Mouse (Mus musculus) embryonic facial prominence, embryonic 12.5 days (tissue): ENCODE measurements around the gene Emb. TPM values are rescaled to one million over a fixed set of nuclear protein-coding genes. Genes with fewer than 3 reads are reported as not detected.
"Not testable (repeated sequence)": the region's sequence is repeated elsewhere in the genome, so short reads cannot be mapped to it uniquely, and the experiment has no call there.

Source experiments
- ATAC-seq: fragments of 200-750 bp; cut with Nextera tagmentation; 2 replicates; pipeline ENCODE4 v1.8.0; 2017; ENCODE audit not compliant: insufficient number of reproducible peaks, insufficient read depth, low FRiP score, low TSS enrichment
- H3K27ac ChIP-seq: fragments of 300-500 bp; sonication (generic); 2 replicates; pipeline ENCODE4 v1.5.1; 2016; ENCODE audit warnings: mild to moderate bottlenecking
- H3K27me3 ChIP-seq: fragments of 300-500 bp; sonication (generic); 2 replicates; pipeline ENCODE4 v1.6.1; 2016; ENCODE audit warnings: mild to moderate bottlenecking, moderate library complexity
- H3K36me3 ChIP-seq: fragments of 300-500 bp; sonication (generic); 2 replicates; pipeline ENCODE4 v1.6.1; 2016; ENCODE audit warnings: mild to moderate bottlenecking
- H3K4me1 ChIP-seq: fragments of 300-500 bp; sonication (generic); 2 replicates; pipeline ENCODE4 v1.6.1; 2016
- H3K4me2 ChIP-seq: fragments of 300-500 bp; sonication (generic); replicated peaks from 2 replicates; pipeline ENCODE4 v1.6.1; 2016; ENCODE audit warnings: mild to moderate bottlenecking, moderate library complexity
- H3K4me3 ChIP-seq: fragments of 300-500 bp; sonication (generic); 2 replicates; pipeline ENCODE4 v1.5.1; 2016; ENCODE audit warnings: mild to moderate bottlenecking
- H3K9ac ChIP-seq: fragments of 300-500 bp; sonication (generic); 2 replicates; pipeline ENCODE4 v1.6.1; 2016; ENCODE audit warnings: mild to moderate bottlenecking, moderate library complexity
- H3K9me3 ChIP-seq: fragments of 300-500 bp; sonication (generic); 2 replicates; pipeline ENCODE4 v1.6.1; 2016; ENCODE audit warnings: mild to moderate bottlenecking, moderate library complexity
- WGBS: fragments of 180-500 bp; shearing (Covaris S2); methylation state at CpG from one replicate; pipeline ENCODE4 v1.1.7; 2016; 5-methylcytosine and 5-hydroxymethylcytosine counted together
- polyA plus RNA-seq: library from polyadenylated mRNA; unstranded; fragments of >200 nt; fragmentation: Nextera tagmentation; extraction: Ambion mirVana; gene quantifications from 2 replicates; pipeline ENCODE4 v1.2.1, GENCODE M21; 2016

Gene Emb
- polyA plus RNA-seq, result 28.9 and 32.8 TPM in 2 replicates

DNA sequence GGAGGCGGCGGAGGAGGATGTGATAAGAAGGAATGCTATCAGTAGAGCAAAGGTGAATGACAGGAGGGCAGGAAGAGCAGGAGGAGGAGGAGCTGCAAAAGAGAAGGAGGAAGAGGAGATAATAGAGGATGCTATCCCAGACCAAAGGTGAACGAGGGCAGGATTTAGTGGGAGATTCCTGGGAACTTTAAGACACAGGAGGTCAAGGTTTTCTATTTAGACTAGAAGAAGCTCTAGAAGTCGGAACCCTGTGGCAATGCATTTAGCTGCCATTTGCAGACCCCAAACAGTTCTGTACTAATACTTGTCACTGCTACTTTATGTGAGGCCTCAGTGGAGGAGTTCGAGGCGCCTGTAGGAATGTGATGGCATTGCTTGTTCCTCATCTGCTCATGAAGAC lies at the start of gene Emb:
Emb (plus strand) TSS at position 301 of the 400 bp plus-strand sequence.
- no peak for ATAC-seq
- WGBS, result 80% methylated on average over 6 of the region's 6 CpGs
- no peak within 1 kb of the TSS for H3K4me2 ChIP-seq

DNA sequence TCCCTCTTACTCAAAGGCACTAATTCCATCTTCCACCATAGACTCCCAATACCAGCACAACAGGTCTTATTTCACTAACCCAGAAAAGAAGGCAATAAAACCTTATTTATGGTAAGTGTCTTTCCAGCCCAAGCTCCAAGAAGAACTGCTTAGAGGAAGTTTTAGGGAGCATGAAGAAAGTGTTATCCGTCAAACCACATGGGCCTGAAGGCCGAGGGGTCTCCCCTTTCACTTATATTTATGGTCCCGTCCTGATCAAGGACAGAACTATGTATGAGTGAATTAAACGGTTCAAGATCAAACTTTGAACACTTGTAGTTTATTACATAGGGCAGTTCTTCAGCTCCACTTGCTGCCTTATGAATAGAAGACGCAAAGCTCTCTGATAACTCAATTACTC lies 44.4 kb upstream of the Emb start:
- Histone ChIP-seq H3K4me2 (no peak overlapping the region), H3K27me3 (no peaks in the 10 kb centered on the region), H3K4me3 (no peak overlapping the region), H3K36me3 (no peaks in the 10 kb centered on the region), H3K27ac (no peak overlapping the region), H3K9me3 (no peaks in the 10 kb centered on the region), H3K4me1 (no peaks in the 10 kb centered on the region), H3K9ac (no peak overlapping the region)
- 86% methylated on average over 5 of the region's 5 CpGs for WGBS
- no peak for ATAC-seq

More for the DNA sequence above, at the start of gene Emb:
- Histone ChIP-seq H3K9ac (no peak within 1 kb of the TSS), H3K27ac (no peak within 1 kb of the TSS), H3K4me3 (no peak within 1 kb of the TSS), H3K9me3 (no peaks in the 10 kb centered on the region), H3K4me1 (peaks cover 6% of the 10 kb centered on the region; the same call in 1 of the 2 replicates), H3K36me3 (no peaks in the 10 kb centered on the region), H3K27me3 (no peaks in the 10 kb centered on the region)

DNA sequence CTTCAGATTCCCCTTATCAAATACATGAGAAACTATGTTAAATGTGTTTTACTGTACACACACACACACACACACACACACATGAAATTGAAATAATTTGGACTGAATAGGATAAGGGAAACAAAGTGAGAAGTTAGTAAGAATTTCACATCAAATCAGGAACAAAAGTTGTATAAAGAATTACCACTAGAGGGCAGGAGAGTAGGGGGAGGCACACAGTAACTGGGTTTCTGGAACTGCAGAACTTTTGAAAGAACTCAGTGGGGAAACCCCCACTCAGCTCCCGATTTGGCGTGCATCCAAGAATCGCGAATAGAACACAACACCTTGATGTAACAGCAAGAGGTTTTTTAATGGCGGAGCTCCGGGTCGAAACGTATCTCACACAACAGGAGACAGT lies 43.3 kb upstream of the Emb start:
- no peaks in the 10 kb centered on the region for H3K4me1 ChIP-seq
- no peaks in the 10 kb centered on the region for H3K36me3 ChIP-seq
- no peak overlapping the region for H3K27ac ChIP-seq
- H3K4me3 ChIP-seq, result no peak overlapping the region
- H3K9me3 ChIP-seq, result no peaks in the 10 kb centered on the region
- H3K27me3 ChIP-seq, result no peaks in the 10 kb centered on the region
- H3K4me2 ChIP-seq, result no peak overlapping the region
- H3K9ac ChIP-seq, result no peak overlapping the region
- ATAC-seq, result no peak
- WGBS, result 85% methylated on average over 8 of the region's 8 CpGs

DNA sequence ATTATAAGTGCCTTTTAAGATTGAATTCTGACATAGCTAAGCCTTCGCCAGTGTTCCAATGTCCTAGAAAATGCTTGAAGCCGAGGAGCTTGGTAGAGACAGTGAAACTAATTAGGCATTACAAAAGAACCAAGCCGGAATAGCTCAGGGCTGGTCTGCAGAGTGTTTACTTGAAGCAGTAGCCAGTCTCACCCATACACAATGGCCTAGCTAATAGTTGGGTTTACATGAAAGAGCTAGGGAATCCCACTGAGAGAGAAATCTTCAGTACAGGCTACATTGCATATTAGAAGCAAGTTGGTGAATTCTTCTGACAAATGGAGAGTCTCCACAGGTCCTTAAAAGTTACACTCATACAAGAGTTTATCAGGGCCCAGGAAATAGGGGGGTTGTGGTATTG lies 27.4 kb upstream of the Emb start:
- H3K9ac ChIP-seq, H3K4me3 ChIP-seq, ATAC-seq, H3K4me1 ChIP-seq, H3K27ac ChIP-seq, H3K9me3 ChIP-seq, H3K4me2 ChIP-seq, H3K36me3 ChIP-seq, H3K27me3 ChIP-seq: not testable (repeated sequence)
- WGBS, result 74% methylated on average over 3 of the region's 3 CpGs

DNA sequence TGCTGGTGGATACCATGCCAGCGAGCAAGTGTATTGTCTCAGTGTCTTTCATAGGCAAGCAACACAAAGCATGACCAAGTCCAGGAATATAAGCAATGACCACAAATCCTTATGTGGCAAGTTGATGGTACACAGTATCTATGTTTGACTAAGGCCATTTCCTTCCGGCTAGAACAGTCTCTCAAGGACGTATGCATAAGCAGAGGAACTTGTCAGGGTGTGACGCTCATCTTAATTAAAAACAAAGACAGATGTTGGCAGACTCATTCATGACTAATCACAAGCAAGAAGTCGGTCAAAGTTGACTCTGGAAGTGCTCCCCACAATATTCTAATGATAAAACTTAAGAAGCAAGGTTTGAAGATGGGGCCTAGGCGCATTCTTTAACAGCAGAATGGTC lies 25.0 kb upstream of the Emb start:
- Histone ChIP-seq H3K4me3 (no peak overlapping the region), H3K9me3 (0 out of 2 replicates have a peak, but pooled peaks cover 3% of the 10 kb centered on the region), H3K27me3 (no peaks in the 10 kb centered on the region), H3K9ac (no peak overlapping the region), H3K36me3 (no peaks in the 10 kb centered on the region), H3K27ac (no peak overlapping the region), H3K4me2 (no peak overlapping the region), H3K4me1 (no peaks in the 10 kb centered on the region)
- WGBS, result 79% methylated on average over 6 of the region's 6 CpGs
- no peak for ATAC-seq

DNA sequence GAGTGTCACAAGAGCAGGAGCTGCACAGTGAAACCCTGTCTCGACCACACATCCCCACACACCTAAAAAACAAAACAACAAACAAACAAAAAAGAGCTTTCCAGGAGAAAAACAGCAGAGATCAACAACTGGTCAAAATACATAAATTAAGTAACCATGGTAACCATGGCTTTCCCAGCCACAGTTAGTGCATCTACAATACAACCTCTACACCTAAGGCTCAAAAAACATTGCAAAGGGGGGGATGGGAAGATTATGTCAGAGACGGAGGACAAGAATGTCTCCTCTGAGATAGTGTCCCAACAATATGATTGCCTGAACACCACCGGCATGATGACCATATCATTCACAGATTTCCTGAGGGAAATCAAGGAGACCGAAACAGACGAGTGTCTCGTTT lies 23.0 kb upstream of the Emb start:
- H3K9me3 ChIP-seq, result 0 out of 2 replicates have a peak, but pooled peaks cover 3% of the 10 kb centered on the region
- H3K4me2 ChIP-seq, result no peak overlapping the region
- no peaks in the 10 kb centered on the region for H3K4me1 ChIP-seq
- H3K36me3 ChIP-seq, result no peaks in the 10 kb centered on the region
- 79% methylated on average over 6 of the region's 6 CpGs for WGBS
- ATAC-seq, result no peak
- H3K4me3 ChIP-seq, result no peak overlapping the region
- H3K9ac ChIP-seq, result no peak overlapping the region
- no peaks in the 10 kb centered on the region for H3K27me3 ChIP-seq
- no peak overlapping the region for H3K27ac ChIP-seq

DNA sequence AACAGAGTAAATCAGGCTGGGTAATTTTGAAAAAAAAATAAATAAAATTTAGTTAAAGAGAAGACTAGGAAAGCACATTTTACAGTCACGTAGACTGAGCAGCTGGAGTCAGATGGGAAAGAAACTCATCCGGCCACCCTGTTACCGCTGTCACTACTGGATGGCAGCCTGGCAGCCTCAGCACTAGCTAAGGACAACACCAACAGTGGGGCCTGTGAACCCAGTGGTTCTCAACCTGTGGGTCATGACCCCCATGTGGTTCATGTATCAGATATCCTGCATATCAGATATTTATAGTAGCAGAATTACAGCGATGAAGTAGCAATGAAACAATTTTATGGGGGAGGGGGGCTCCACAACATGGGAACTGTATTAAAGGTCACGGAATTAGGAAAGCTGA lies 16.2 kb upstream of the Emb start:
- H3K4me2 ChIP-seq, result no peak overlapping the region
- no peak overlapping the region for H3K9ac ChIP-seq
- H3K4me3 ChIP-seq, result no peak overlapping the region
- 82% methylated on average over 5 of the region's 5 CpGs for WGBS
- H3K36me3 ChIP-seq, result no peaks in the 10 kb centered on the region
- H3K4me1 ChIP-seq, result no peaks in the 10 kb centered on the region
- no peak overlapping the region for H3K27ac ChIP-seq
- H3K9me3 ChIP-seq, result 0 out of 2 replicates have a peak, but pooled peaks cover 1% of the 10 kb centered on the region
- no peak for ATAC-seq
- no peaks in the 10 kb centered on the region for H3K27me3 ChIP-seq

DNA sequence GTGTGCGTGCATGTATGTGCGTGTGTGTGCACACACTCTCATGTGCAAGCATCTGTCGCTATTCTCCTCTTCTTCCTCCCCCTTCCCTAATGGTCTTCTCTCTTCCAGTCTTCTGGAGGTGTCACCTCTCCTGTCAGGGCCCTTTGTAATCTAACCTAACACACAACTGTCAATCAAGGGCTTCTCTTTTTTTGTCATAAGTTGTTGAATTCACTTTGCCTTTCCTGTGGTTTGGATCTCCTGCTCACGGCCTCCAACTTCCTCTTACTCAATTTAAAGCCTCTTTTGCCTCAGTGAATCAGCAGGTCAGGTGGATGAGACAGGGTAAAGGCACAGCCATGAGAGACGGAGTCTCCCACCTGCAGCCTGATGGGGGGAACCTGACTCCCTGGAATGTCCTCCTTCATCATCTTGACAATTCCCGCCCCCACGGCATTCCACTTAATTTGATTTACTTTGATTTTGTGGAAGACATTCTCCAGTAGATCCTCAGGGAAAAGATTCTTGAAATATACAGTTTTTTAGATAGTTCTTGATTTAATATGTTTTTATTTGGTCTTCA lies 14.8 kb upstream of the Emb start:
- Histone ChIP-seq H3K4me2 (no peak overlapping the region), H3K4me1 (no peaks in the 10 kb centered on the region), H3K9me3 (no peaks in the 10 kb centered on the region), H3K4me3 (no peak overlapping the region), H3K36me3 (no peaks in the 10 kb centered on the region), H3K27me3 (no peaks in the 10 kb centered on the region), H3K9ac (no peak overlapping the region), H3K27ac (no peak overlapping the region)
- ATAC-seq, result no peak
- 60% methylated on average over 7 of the region's 7 CpGs for WGBS

DNA sequence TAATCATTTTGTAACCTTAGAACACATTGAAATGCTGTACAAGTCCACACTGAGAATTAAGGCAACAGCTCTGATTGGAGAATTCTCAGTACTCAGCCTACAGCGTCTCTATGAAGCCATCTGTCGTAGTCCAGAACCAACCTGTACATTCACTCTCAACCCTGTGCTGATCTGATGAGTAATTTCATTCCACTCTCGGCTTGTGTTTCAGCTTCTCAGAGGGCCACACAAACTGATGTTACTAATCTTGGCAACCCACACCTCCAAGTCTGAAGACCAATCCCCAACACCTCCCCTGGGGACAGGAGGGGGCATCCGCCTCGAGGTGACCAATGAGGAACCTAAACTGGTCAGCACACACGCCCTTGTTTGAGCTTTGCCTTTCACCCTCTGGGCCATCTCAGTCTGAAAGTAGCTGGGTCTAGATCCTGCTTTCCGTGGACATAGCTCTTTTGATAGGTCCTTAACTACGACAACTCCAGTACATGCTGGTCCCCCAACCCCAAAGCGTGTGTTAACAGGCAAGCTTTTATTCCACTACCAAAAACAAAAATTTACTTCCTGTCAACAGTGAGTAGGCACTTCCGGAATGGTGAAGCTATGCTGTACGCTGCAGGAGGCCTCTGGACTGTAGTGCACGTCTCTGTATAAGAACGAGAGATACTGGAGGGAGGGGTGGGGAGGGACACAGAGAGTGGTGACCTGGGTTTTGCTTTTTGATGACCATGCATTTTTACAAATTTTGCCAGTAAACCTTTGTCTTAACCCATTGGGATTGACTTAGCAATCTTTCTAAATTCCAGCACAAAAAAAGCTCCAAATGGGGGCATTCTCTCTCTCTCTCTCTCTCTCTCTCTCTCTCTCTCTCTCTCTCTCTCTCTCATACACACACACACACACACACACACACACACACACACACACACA lies 12.5 kb upstream of the Emb start:
- H3K4me2 ChIP-seq, result no peak overlapping the region
- no peak overlapping the region for H3K27ac ChIP-seq
- no peaks in the 10 kb centered on the region for H3K4me1 ChIP-seq
- 86% methylated on average over 13 of the region's 13 CpGs for whole genome bisulfite sequencing
- no peaks in the 10 kb centered on the region for H3K36me3 ChIP-seq
- ATAC-seq, result no peak
- no peak overlapping the region for H3K4me3 ChIP-seq
- H3K9ac ChIP-seq, result no peak overlapping the region
- no peaks in the 10 kb centered on the region for H3K27me3 ChIP-seq
- H3K9me3 ChIP-seq, result no peaks in the 10 kb centered on the region

DNA sequence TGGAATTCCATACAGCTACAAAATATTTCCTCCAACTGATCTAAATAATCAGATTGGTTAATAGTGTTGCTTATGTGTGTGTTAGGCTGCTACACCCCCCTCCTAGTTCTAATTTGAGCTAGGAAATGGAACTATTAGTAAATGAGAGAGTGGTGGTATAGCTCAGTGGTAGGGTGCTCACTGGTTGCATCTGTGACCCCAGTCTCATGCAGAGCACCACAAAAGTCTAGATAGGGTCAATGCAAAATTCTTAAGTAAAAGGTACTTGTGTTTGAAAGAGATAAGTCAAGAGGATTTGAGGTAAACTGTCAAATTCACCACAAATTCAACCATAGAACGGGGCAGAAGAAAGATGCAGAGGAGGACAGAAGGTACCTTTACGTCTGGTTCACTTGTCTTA lies 10.7 kb upstream of the Emb start:
- Histone ChIP-seq H3K4me3 (no peak overlapping the region), H3K9me3 (no peaks in the 10 kb centered on the region), H3K27me3 (no peaks in the 10 kb centered on the region), H3K4me1 (no peaks in the 10 kb centered on the region), H3K4me2 (no peak overlapping the region), H3K27ac (no peak overlapping the region), H3K9ac (no peak overlapping the region), H3K36me3 (no peaks in the 10 kb centered on the region)
- no peak for ATAC-seq
- WGBS, result 97% methylated on average over 2 of the region's 2 CpGs

DNA sequence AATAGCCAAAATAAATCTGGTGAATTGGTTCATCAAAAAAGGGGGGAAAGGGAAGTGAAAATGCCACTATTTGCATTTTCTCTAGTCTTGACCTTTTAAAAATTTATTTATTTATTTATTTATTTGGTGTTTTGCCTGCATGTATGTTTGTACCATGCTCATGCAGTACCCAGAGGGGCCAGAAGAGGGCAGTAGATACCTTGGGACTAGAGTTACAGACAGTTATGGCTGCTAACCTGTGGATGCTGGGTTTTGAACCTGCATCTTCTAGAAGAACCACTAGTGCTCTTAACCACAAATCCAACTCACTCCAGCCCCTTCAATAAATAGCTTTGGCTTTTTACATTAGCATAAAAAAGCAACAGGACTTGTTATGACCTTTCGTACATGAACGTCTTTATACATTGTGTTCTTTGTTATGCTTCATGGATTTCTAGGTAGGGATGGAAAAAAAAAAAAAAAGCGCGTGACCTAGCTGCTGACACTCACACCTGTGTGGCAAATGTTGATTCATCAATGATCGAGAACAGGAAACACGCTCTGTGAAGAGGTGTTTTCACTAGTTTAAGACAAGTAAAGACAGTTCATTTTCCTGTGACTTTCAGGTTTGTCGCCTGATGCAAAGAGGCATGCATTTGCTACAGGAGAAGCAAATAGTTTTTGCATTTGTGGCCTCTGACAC lies 9.8 kb upstream of the Emb start:
- H3K9me3 ChIP-seq, result no peaks in the 10 kb centered on the region
- H3K4me3 ChIP-seq, result no peak overlapping the region
- H3K4me2 ChIP-seq, result no peak overlapping the region
- no peak overlapping the region for H3K9ac ChIP-seq
- no peaks in the 10 kb centered on the region for H3K4me1 ChIP-seq
- WGBS, result 86% methylated on average over 7 of the region's 7 CpGs
- no peak for ATAC-seq
- no peaks in the 10 kb centered on the region for H3K27me3 ChIP-seq
- H3K27ac ChIP-seq, result no peak overlapping the region
- no peaks in the 10 kb centered on the region for H3K36me3 ChIP-seq
